Mouse (Mus musculus): ENCODE data around the gene Igsf3. TPM values are rescaled to one million over a fixed set of nuclear protein-coding genes. Genes with fewer than 3 reads are reported as not detected.
A peak's percentile ranks its signal among the peaks of the same experiment; 100 is the strongest.

The Igsf3 gene
- polyA plus RNA-seq, 1 experiment, result 2.6 TPM

- Histone ChIP-seq H3K27ac (ENCODE audit: insufficient read depth, low read depth, low read length) (no peak overlapping the region), H3K4me1 (ENCODE audit: control insufficient read depth, insufficient read depth, low read length) (no peaks in the 10 kb centered on the region), H3K4me3 (ENCODE audit: insufficient read depth, low read depth, low read length) (no peak overlapping the region), H3K27me3 (replicated peaks; ENCODE audit: control insufficient read depth, insufficient read depth, low read length) (no peaks in the 10 kb centered on the region), H3K36me3 (ENCODE audit: control insufficient read depth, insufficient read depth, low read length) (no peaks in the 10 kb centered on the region)
- WGBS, result 91% methylated on average over 6 of the region's 6 CpGs
- TF ChIP-seq CTCF (conservative IDR thresholded peaks at IDR 0.05; ENCODE audit: insufficient read depth, insufficient read length, low read depth, low read length) (no peak), POLR2A (IDR thresholded peaks at IDR 0.05; ENCODE audit: low read depth, low read length) (no peak)
- DNase-seq, result no peak
These were observed 16.1 kb upstream of the Igsf3 start for GRCm38 (mm10) chr3:101360832-101361231.

GRCm38 (mm10) chr3:101362391-101362790 lies 14.5 kb upstream of the Igsf3 start:
- Histone ChIP-seq H3K4me3 (ENCODE audit: insufficient read depth, low read depth, low read length) (no peak overlapping the region), H3K27ac (ENCODE audit: insufficient read depth, low read depth, low read length) (no peak overlapping the region), H3K27me3 (replicated peaks; ENCODE audit: control insufficient read depth, insufficient read depth, low read length) (no peaks in the 10 kb centered on the region), H3K36me3 (ENCODE audit: control insufficient read depth, insufficient read depth, low read length) (no peaks in the 10 kb centered on the region), H3K4me1 (ENCODE audit: control insufficient read depth, insufficient read depth, low read length) (no peaks in the 10 kb centered on the region)
- no peak for DNase-seq
- no peak for TF ChIP-seq POLR2A (IDR thresholded peaks at IDR 0.05; ENCODE audit: low read depth, low read length)
- TF ChIP-seq CTCF (conservative IDR thresholded peaks at IDR 0.05; ENCODE audit: insufficient read depth, insufficient read length, low read depth, low read length), result no peak
- 91% methylated on average over 4 of the region's 4 CpGs for WGBS

- TF ChIP-seq POLR2A (IDR thresholded peaks at IDR 0.05; ENCODE audit: low read depth, low read length), result no peak
- no peak for TF ChIP-seq CTCF (conservative IDR thresholded peaks at IDR 0.05; ENCODE audit: insufficient read depth, insufficient read length, low read depth, low read length)
- no peaks in the 10 kb centered on the region for H3K36me3 ChIP-seq (ENCODE audit: control insufficient read depth, insufficient read depth, low read length)
- H3K4me3 ChIP-seq (ENCODE audit: insufficient read depth, low read depth, low read length), result no peak overlapping the region
- H3K27me3 ChIP-seq (replicated peaks; ENCODE audit: control insufficient read depth, insufficient read depth, low read length), result no peaks in the 10 kb centered on the region
- H3K27ac ChIP-seq (ENCODE audit: insufficient read depth, low read depth, low read length), result no peak overlapping the region
- WGBS, result 86% methylated on average over 7 of the region's 7 CpGs
- no peaks in the 10 kb centered on the region for H3K4me1 ChIP-seq (ENCODE audit: control insufficient read depth, insufficient read depth, low read length)
- no peak for DNase-seq
These were observed 13.3 kb upstream of the Igsf3 start for GRCm38 (mm10) chr3:101363574-101363973.

GRCm38 (mm10) chr3:101365081-101365612 lies 11.7 kb upstream of the Igsf3 start:
- Histone ChIP-seq H3K27ac (ENCODE audit: insufficient read depth, low read depth, low read length) (no peak overlapping the region), H3K4me1 (ENCODE audit: control insufficient read depth, insufficient read depth, low read length) (no peaks in the 10 kb centered on the region), H3K36me3 (ENCODE audit: control insufficient read depth, insufficient read depth, low read length) (no peaks in the 10 kb centered on the region), H3K27me3 (replicated peaks; ENCODE audit: control insufficient read depth, insufficient read depth, low read length) (no peaks in the 10 kb centered on the region), H3K4me3 (ENCODE audit: insufficient read depth, low read depth, low read length) (no peak overlapping the region)
- TF ChIP-seq CTCF (conservative IDR thresholded peaks at IDR 0.05; ENCODE audit: insufficient read depth, insufficient read length, low read depth, low read length) (no peak), POLR2A (IDR thresholded peaks at IDR 0.05; ENCODE audit: low read depth, low read length) (no peak)
- WGBS, result 82% methylated on average over 6 of the region's 6 CpGs
- no peak for DNase-seq

GRCm38 (mm10) chr3:101365911-101366310 lies 11.0 kb upstream of the Igsf3 start:
- Histone ChIP-seq H3K27ac (ENCODE audit: insufficient read depth, low read depth, low read length) (no peak overlapping the region), H3K4me1 (ENCODE audit: control insufficient read depth, insufficient read depth, low read length) (no peaks in the 10 kb centered on the region), H3K36me3 (ENCODE audit: control insufficient read depth, insufficient read depth, low read length) (no peaks in the 10 kb centered on the region), H3K4me3 (ENCODE audit: insufficient read depth, low read depth, low read length) (no peak overlapping the region), H3K27me3 (replicated peaks; ENCODE audit: control insufficient read depth, insufficient read depth, low read length) (no peaks in the 10 kb centered on the region)
- no peak for TF ChIP-seq POLR2A (IDR thresholded peaks at IDR 0.05; ENCODE audit: low read depth, low read length)
- TF ChIP-seq CTCF (conservative IDR thresholded peaks at IDR 0.05; ENCODE audit: insufficient read depth, insufficient read length, low read depth, low read length), result no peak
- 83% methylated on average over 9 of the region's 9 CpGs for WGBS
- no peak for DNase-seq

- H3K4me3 ChIP-seq (ENCODE audit: insufficient read depth, low read depth, low read length), result no peak overlapping the region
- no peak for TF ChIP-seq POLR2A (IDR thresholded peaks at IDR 0.05; ENCODE audit: low read depth, low read length)
- no peak for TF ChIP-seq CTCF (conservative IDR thresholded peaks at IDR 0.05; ENCODE audit: insufficient read depth, insufficient read length, low read depth, low read length)
- H3K27me3 ChIP-seq (replicated peaks; ENCODE audit: control insufficient read depth, insufficient read depth, low read length), result no peaks in the 10 kb centered on the region
- no peak for DNase-seq
- no peaks in the 10 kb centered on the region for H3K36me3 ChIP-seq (ENCODE audit: control insufficient read depth, insufficient read depth, low read length)
- 71% methylated on average over 11 of the region's 11 CpGs for WGBS
- H3K4me1 ChIP-seq (ENCODE audit: control insufficient read depth, insufficient read depth, low read length), result no peaks in the 10 kb centered on the region
- H3K27ac ChIP-seq (ENCODE audit: insufficient read depth, low read depth, low read length), result no peak overlapping the region
These were observed 9.5 kb upstream of the Igsf3 start for GRCm38 (mm10) chr3:101367372-101367771.

- Histone ChIP-seq H3K27me3 (replicated peaks; ENCODE audit: control insufficient read depth, insufficient read depth, low read length) (no peaks in the 10 kb centered on the region), H3K36me3 (ENCODE audit: control insufficient read depth, insufficient read depth, low read length) (no peaks in the 10 kb centered on the region), H3K27ac (ENCODE audit: insufficient read depth, low read depth, low read length) (no peak overlapping the region), H3K4me3 (ENCODE audit: insufficient read depth, low read depth, low read length) (no peak overlapping the region), H3K4me1 (ENCODE audit: control insufficient read depth, insufficient read depth, low read length) (no peaks in the 10 kb centered on the region)
- 17% methylated on average over 10 of the region's 10 CpGs for WGBS
- DNase-seq, result peak; percentile 75
- TF ChIP-seq POLR2A (IDR thresholded peaks at IDR 0.05; ENCODE audit: low read depth, low read length) (no peak), CTCF (conservative IDR thresholded peaks at IDR 0.05; ENCODE audit: insufficient read depth, insufficient read length, low read depth, low read length) (no peak)
These were observed 7.5 kb upstream of the Igsf3 start for GRCm38 (mm10) chr3:101369301-101369881.
